Mouse (Mus musculus): ENCODE data around the gene Rps6ka1. TPM values are rescaled to one million over a fixed set of nuclear protein-coding genes. Genes with fewer than 3 reads are reported as not detected.
"Not testable (repeated sequence)": the region's sequence is repeated elsewhere in the genome, so short reads cannot be mapped to it uniquely, and the experiment has no call there.

Rps6ka1 gene
- polyA plus RNA-seq, 1 experiment from 2014 or later: 79.4 TPM

DNA sequence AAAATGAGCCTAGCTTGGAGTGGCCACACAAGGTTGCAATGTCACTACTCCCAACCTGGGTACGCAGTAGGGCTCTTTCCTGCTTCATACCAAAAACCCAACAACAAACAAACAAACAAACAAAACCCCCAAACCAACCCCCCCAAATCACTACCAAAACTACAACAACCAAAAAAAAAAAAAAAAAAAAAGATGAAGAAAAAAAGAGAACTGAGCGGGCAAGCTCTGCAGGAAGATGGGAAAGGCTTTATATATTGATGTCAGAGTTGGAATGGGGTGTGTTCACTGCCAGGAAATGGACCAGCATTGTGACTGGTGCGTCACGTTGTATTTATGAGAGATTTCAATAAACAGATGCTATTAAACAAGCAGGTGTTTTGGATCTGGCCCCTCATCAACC is 33.0 kb downstream of the Rps6ka1 start:
- H3K9me3 ChIP-seq (replicated peaks; ENCODE audit: control insufficient read depth, low read length): no peaks in the 10 kb centered on the region
- no peak overlapping the region for H3K9ac ChIP-seq (ENCODE audit: low read depth, low read length)
- no peak overlapping the region for H3K4me2 ChIP-seq (ENCODE audit: low read depth, low read length)
- H3K27me3 ChIP-seq (ENCODE audit: control insufficient read depth, insufficient read depth, low read depth, low read length): no peaks in the 10 kb centered on the region
- peaks cover 45% of the 10 kb centered on the region for H3K36me3 ChIP-seq (ENCODE audit: control insufficient read depth, insufficient read depth)
- 87% methylated on average over 4 of the region's 4 CpGs for WGBS (ENCODE audit: insufficient replicate concordance)
- no peak overlapping the region for H3K27ac ChIP-seq (ENCODE audit: low read length)
- H3K4me3 ChIP-seq (ENCODE audit: low read depth, low read length): no peak overlapping the region
- H3K4me1 ChIP-seq (ENCODE audit: control insufficient read depth, low read depth, low read length): no peaks in the 10 kb centered on the region
- ATAC-seq (ENCODE audit: low read depth): no peak

DNA sequence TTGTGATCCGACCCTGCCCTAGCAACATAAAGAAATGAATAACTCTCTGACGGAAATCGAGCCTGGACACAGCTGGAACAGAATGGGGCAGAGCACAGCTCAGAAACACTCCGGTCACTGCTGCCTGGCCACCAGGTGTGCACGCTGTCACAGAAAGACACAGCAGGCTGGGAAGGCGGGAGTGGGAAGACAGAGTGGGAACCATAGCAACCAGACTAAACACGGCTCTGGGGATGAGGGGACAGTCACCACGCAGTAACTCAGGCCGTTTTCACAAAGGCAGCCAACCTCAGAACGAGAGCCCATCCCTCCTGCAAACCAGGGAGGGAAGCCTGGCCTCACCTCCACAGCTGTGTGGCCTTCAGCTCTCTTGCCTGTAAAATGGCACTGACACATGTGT is 34.0 kb downstream of the Rps6ka1 start:
- Histone ChIP-seq H3K27me3 (ENCODE audit: control insufficient read depth, insufficient read depth, low read depth, low read length) (no peaks in the 10 kb centered on the region), H3K27ac (ENCODE audit: low read length) (no peak overlapping the region), H3K4me3 (ENCODE audit: low read depth, low read length) (no peak overlapping the region), H3K36me3 (ENCODE audit: control insufficient read depth, insufficient read depth) (peaks cover 45% of the 10 kb centered on the region), H3K4me1 (ENCODE audit: control insufficient read depth, low read depth, low read length) (no peaks in the 10 kb centered on the region), H3K4me2 (ENCODE audit: low read depth, low read length) (no peak overlapping the region), H3K9me3 (replicated peaks; ENCODE audit: control insufficient read depth, low read length) (no peaks in the 10 kb centered on the region), H3K9ac (ENCODE audit: low read depth, low read length) (no peak overlapping the region)
- 88% methylated on average over 10 of the region's 10 CpGs for WGBS (ENCODE audit: insufficient replicate concordance)
- no peak for ATAC-seq (ENCODE audit: low read depth)

DNA sequence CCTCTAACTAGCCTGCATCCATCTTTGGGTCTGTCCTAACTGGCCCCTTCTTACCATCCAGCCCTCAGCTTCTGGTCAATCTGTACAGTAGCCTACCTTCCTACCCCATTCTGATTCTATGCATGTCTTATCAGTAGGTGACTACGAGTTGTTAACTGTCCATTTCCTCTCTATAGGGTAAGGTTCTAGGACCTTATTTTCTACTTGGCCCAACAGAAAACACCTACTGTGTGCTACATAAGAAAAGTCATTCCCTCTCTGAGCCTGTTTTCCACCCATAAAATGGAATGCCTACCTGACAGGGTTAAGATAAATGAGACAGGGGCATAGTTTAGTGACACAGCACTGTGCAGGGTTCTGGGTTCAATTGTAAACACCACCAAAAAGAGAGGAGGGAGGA is 41.0 kb downstream of the Rps6ka1 start:
- no peak overlapping the region for H3K4me2 ChIP-seq (ENCODE audit: low read depth, low read length)
- 47% methylated on average over 1 of the region's 1 CpGs for WGBS (ENCODE audit: insufficient replicate concordance)
- no peak for ATAC-seq (ENCODE audit: low read depth)

DNA sequence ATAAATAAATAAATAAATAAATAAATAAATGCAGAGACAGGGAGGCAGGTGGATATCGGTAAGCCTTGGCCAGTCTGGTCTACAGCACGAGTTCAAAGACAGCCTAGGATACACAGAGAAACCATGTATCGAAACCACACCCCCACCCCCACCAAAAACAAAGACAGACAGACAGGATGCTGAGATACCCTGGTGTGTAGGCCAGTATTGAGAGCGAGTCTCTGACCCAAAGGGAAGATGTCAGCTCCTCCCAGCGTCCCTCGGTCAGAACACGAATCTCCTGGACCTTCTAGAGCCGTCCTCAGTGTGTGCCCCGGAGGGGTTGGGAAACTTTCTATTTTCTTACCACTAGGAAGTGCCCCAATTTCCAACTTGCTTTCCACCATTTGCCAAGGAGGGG is 42.5 kb downstream of the Rps6ka1 start:
- 73% methylated on average over 9 of the region's 9 CpGs for WGBS (ENCODE audit: insufficient replicate concordance)
- no peaks in the 10 kb centered on the region for H3K9me3 ChIP-seq (replicated peaks; ENCODE audit: control insufficient read depth, low read length)
- H3K36me3 ChIP-seq (ENCODE audit: control insufficient read depth, insufficient read depth): peaks cover 18% of the 10 kb centered on the region
- H3K27me3 ChIP-seq (ENCODE audit: control insufficient read depth, insufficient read depth, low read depth, low read length): no peaks in the 10 kb centered on the region
- no peak overlapping the region for H3K27ac ChIP-seq (ENCODE audit: low read length)
- no peak overlapping the region for H3K4me2 ChIP-seq (ENCODE audit: low read depth, low read length)
- H3K4me3 ChIP-seq (ENCODE audit: low read depth, low read length): no peak overlapping the region
- no peak overlapping the region for H3K9ac ChIP-seq (ENCODE audit: low read depth, low read length)
- ATAC-seq (ENCODE audit: low read depth): no peak
- no peaks in the 10 kb centered on the region; the same call in none of the 2 replicates for H3K4me1 ChIP-seq (ENCODE audit: control insufficient read depth, low read depth, low read length)

More for the DNA sequence above, 41.0 kb downstream of the Rps6ka1 start:
- H3K27me3 ChIP-seq (ENCODE audit: control insufficient read depth, insufficient read depth, low read depth, low read length): no peaks in the 10 kb centered on the region
- no peak overlapping the region for H3K4me3 ChIP-seq (ENCODE audit: low read depth, low read length)
- H3K4me1 ChIP-seq (ENCODE audit: control insufficient read depth, low read depth, low read length): no peaks in the 10 kb centered on the region; the same call in none of the 2 replicates
- H3K27ac ChIP-seq (ENCODE audit: low read length): no peak overlapping the region
- H3K9me3 ChIP-seq (replicated peaks; ENCODE audit: control insufficient read depth, low read length): no peaks in the 10 kb centered on the region
- H3K9ac ChIP-seq (ENCODE audit: low read depth, low read length): no peak overlapping the region
- peaks cover 32% of the 10 kb centered on the region for H3K36me3 ChIP-seq (ENCODE audit: control insufficient read depth, insufficient read depth)

DNA sequence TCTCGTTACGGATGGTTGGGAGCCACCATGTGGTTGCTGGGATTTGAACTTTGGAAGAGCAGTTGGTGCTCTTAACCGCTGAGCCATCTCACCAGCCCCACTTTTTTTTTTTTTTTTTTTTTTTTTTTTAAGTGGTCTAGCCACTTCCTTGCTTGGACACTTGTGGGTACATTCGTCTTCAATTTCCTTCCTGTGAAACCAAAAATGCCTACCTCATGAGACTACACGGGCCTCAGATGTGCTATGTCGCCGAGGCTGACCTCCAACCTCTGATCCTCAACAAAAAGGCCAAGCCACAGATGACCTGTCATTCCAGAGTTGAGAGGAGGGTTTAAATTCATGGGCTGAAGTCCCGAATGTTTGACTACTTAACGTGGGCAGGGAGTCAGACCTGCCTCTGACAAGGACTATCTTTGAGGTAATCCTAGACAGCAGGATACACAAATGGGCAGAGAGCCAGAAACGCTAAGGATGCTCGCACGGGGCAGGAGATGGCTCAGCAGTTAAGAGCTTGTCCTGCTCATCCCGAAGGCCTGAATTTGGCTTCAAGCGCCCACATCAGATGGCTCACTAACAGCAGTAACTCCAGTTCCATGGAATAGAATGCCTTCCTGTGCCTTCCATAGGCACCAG is 43.3 kb downstream of the Rps6ka1 start:
- H3K4me3 ChIP-seq (ENCODE audit: low read depth, low read length): no peak overlapping the region
- no peaks in the 10 kb centered on the region for H3K9me3 ChIP-seq (replicated peaks; ENCODE audit: control insufficient read depth, low read length)
- no peaks in the 10 kb centered on the region for H3K27me3 ChIP-seq (ENCODE audit: control insufficient read depth, insufficient read depth, low read depth, low read length)
- H3K36me3 ChIP-seq (ENCODE audit: control insufficient read depth, insufficient read depth): peaks cover 16% of the 10 kb centered on the region
- no peaks in the 10 kb centered on the region; the same call in none of the 2 replicates for H3K4me1 ChIP-seq (ENCODE audit: control insufficient read depth, low read depth, low read length)
- no peak overlapping the region for H3K4me2 ChIP-seq (ENCODE audit: low read depth, low read length)
- H3K27ac ChIP-seq (ENCODE audit: low read length): no peak overlapping the region; the same call in 1 of the 2 replicates
- 21% methylated on average over 14 of the region's 14 CpGs for WGBS (ENCODE audit: insufficient replicate concordance)
- ATAC-seq (ENCODE audit: low read depth): no peak
- no peak overlapping the region for H3K9ac ChIP-seq (ENCODE audit: low read depth, low read length)

DNA sequence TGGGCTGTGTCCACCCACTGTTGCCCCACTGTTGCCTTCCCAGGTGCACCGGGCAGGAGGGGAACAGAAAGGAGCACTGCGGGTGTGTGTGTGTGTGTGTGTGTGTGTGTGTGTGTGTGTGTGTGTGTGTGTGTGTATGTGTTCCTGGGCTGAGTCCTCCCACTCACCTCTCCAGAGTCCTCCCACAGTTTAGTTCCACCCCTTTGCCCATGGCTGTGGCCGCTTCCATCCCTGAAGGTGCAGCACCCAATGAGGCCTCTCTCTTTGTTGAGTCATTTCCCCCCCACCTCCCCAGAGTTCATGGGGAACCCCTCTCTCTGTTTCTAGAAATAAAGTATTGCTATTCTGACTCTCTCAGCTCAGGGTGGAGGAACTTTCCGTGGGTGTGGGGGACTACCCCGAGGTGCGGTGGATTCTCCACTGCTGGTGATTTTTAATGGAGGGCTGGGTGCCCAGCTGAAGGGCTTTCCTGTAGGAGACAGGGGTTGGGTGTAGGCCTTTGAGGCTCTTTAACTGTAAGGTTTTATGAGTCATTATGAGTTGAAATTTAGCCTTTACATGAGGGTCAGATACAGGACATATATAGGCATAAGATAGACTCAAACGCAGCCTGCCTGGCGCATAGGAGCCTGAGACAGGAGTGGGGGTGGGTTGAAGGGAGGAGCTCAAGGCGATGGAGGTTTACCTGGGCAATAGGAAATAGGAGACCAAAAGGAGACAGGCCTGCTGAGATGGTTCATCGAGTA is 44.4 kb downstream of the Rps6ka1 start:
- Histone ChIP-seq H3K4me3 (ENCODE audit: low read depth, low read length) (no peak overlapping the region), H3K4me2 (ENCODE audit: low read depth, low read length) (no peak overlapping the region), H3K36me3 (ENCODE audit: control insufficient read depth, insufficient read depth) (peaks cover 7% of the 10 kb centered on the region), H3K4me1 (ENCODE audit: control insufficient read depth, low read depth, low read length) (no peaks in the 10 kb centered on the region; the same call in none of the 2 replicates), H3K27ac (ENCODE audit: low read length) (peak overlapping the region; percentile 15; the same call in 1 of the 2 replicates), H3K27me3 (ENCODE audit: control insufficient read depth, insufficient read depth, low read depth, low read length) (no peaks in the 10 kb centered on the region), H3K9me3 (replicated peaks; ENCODE audit: control insufficient read depth, low read length) (no peaks in the 10 kb centered on the region), H3K9ac (ENCODE audit: low read depth, low read length) (no peak overlapping the region)
- 39% methylated on average over 10 of the region's 10 CpGs for WGBS (ENCODE audit: insufficient replicate concordance)
- ATAC-seq (ENCODE audit: low read depth): no peak

DNA sequence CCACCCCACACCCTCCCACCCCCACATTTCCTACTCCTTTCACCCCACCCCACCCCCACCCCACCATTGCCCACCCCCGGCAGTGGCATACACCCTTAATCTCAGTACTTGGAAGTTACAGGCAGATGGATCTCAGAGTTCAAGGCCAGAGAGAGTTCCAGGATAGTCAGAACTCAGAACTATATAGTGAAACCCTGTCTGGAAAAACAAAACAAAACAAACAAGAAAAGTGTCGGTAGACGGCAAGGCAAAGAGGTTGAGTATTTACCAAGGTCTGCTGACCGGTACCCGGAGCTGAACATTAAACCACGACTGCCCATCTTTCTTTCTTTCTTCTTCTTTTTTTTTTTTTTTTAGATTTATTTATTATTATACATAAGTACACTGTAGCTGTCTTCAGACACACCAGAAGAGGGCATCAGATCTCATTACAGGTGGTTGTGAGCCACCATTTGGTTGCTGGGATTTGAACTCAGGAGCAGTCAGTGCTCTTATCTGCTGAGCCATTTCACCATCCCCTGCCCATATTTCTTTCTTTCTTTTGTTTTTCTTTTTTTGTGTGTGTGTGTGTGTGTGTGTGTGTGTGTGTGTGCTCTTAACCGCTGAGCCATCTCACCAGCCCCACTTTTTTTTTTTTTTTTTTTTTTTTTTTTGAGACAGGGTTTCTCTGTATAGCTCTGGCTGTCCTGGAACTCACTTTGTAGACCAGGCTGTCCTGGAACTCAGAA is 45.7 kb downstream of the Rps6ka1 start:
- not testable (repeated sequence) for H3K27me3 ChIP-seq (ENCODE audit: control insufficient read depth, insufficient read depth, low read depth, low read length); H3K4me1 ChIP-seq (ENCODE audit: control insufficient read depth, low read depth, low read length); ATAC-seq (ENCODE audit: low read depth); H3K4me2 ChIP-seq (ENCODE audit: low read depth, low read length); H3K36me3 ChIP-seq (ENCODE audit: control insufficient read depth, insufficient read depth); H3K9me3 ChIP-seq (replicated peaks; ENCODE audit: control insufficient read depth, low read length); H3K4me3 ChIP-seq (ENCODE audit: low read depth, low read length); H3K9ac ChIP-seq (ENCODE audit: low read depth, low read length)
- H3K27ac ChIP-seq (ENCODE audit: low read length): peak overlapping the region; percentile 37; the same call in 1 of the 2 replicates
- 66% methylated on average over 7 of the region's 7 CpGs for WGBS (ENCODE audit: insufficient replicate concordance)

DNA sequence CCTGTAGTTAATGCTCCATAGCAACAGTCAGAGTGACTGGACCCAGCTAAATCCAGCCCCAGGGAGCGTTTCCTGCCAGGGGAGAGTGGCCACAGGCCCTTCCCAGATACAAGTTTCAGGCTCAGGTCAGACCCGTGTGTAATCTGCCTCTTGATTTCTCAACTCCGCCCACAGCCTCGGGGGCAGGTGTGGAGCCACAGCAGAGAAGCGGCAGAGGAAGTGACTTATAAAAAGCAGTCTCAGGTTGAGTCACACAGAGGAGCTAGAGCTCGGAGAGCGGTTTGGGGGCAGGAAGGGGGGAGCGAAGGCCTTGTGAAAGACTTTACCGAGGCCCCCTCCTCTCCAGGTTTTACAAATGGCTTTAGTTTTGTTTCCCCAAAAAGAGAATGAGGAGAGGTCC is 46.6 kb downstream of the Rps6ka1 start:
- no peaks in the 10 kb centered on the region; the same call in none of the 2 replicates for H3K4me1 ChIP-seq (ENCODE audit: control insufficient read depth, low read depth, low read length)
- H3K4me3 ChIP-seq (ENCODE audit: low read depth, low read length): no peak overlapping the region
- ATAC-seq (ENCODE audit: low read depth): peak; percentile 46
- H3K9ac ChIP-seq (ENCODE audit: low read depth, low read length): no peak overlapping the region
- H3K9me3 ChIP-seq (replicated peaks; ENCODE audit: control insufficient read depth, low read length): no peaks in the 10 kb centered on the region
- 16% methylated on average over 9 of the region's 9 CpGs for WGBS (ENCODE audit: insufficient replicate concordance)
- H3K36me3 ChIP-seq (ENCODE audit: control insufficient read depth, insufficient read depth): no peaks in the 10 kb centered on the region
- H3K27me3 ChIP-seq (ENCODE audit: control insufficient read depth, insufficient read depth, low read depth, low read length): no peaks in the 10 kb centered on the region
- no peak overlapping the region for H3K4me2 ChIP-seq (ENCODE audit: low read depth, low read length)
- peak overlapping the region; percentile 37; the same call in 1 of the 2 replicates for H3K27ac ChIP-seq (ENCODE audit: low read length)
